Mouse (Mus musculus) c-Kit-positive CD71-positive TER-119-negative erythroid progenitor cells, embryonic 14.5 days (primary cell): ENCODE data around the gene Fgfr2.

Experiments used
- DNase-seq: peaks from one replicate; pipeline ENCODE4 v3.0.0-alpha.2; 2013; ENCODE audit warnings: low read depth

The Fgfr2 gene

GRCm38 (mm10) chr7:130265319-130266165, 2857.6 kb downstream of the Fgfr2 start:
- DNase-seq, result no peak

GRCm38 (mm10) chr7:130264616-130265318, 2858.4 kb downstream of the Fgfr2 start:
- no peak for DNase-seq

- no peak for DNase-seq
Observed at GRCm38 (mm10) chr7:130263799-130264351, 2859.3 kb downstream of the Fgfr2 start.

GRCm38 (mm10) chr7:130263233-130263594, 2859.9 kb downstream of the Fgfr2 start:
- no peak for DNase-seq

- no peak for DNase-seq
Observed at GRCm38 (mm10) chr7:130262528-130263232, 2860.5 kb downstream of the Fgfr2 start.

- DNase-seq, result no peak
Observed at GRCm38 (mm10) chr7:130261684-130262527, 2861.2 kb downstream of the Fgfr2 start.

GRCm38 (mm10) chr7:130260905-130261683, 2862.1 kb downstream of the Fgfr2 start:
- no peak for DNase-seq

GRCm38 (mm10) chr7:130260060-130260459, 2863.1 kb downstream of the Fgfr2 start:
- DNase-seq, result no peak

GRCm38 (mm10) chr7:130258704-130259295, 2864.3 kb downstream of the Fgfr2 start:
- no peak for DNase-seq

GRCm38 (mm10) chr7:130257991-130258703, 2865.0 kb downstream of the Fgfr2 start:
- DNase-seq, result no peak

GRCm38 (mm10) chr7:130253264-130253663, 2869.9 kb downstream of the Fgfr2 start:
- no peak for DNase-seq

GRCm38 (mm10) chr7:130251936-130252523, 2871.1 kb downstream of the Fgfr2 start:
- DNase-seq, result no peak

GRCm38 (mm10) chr7:130250994-130251393, 2872.2 kb downstream of the Fgfr2 start:
- DNase-seq, result no peak

GRCm38 (mm10) chr7:130248403-130248802, 2874.7 kb downstream of the Fgfr2 start:
- no peak for DNase-seq

- DNase-seq, result no peak
Observed at GRCm38 (mm10) chr7:130247831-130248230, 2875.3 kb downstream of the Fgfr2 start.

- DNase-seq, result no peak
Observed at GRCm38 (mm10) chr7:130246483-130246882, 2876.7 kb downstream of the Fgfr2 start.

- DNase-seq, result no peak
Observed at GRCm38 (mm10) chr7:130244545-130244944, 2878.6 kb downstream of the Fgfr2 start.

GRCm38 (mm10) chr7:130243811-130244210, 2879.3 kb downstream of the Fgfr2 start:
- DNase-seq, result no peak

- no peak for DNase-seq
Observed at GRCm38 (mm10) chr7:130240191-130240590, 2883.0 kb downstream of the Fgfr2 start.
